Mouse (Mus musculus): ENCODE measurements around the gene Rbm28. TPM values are rescaled to one million over a fixed set of nuclear protein-coding genes. Genes with fewer than 3 reads are reported as not detected.
"Not testable (repeated sequence)": the region's sequence is repeated elsewhere in the genome, so short reads cannot be mapped to it uniquely, and the experiment has no call there.

The Rbm28 gene
- polyA plus RNA-seq, 1 experiment from 2014 or later, result 53.8 TPM

- DNase-seq (ENCODE audit: extremely low spot score, low spot score), result peak; percentile 65
- peaks cover 37% of the 10 kb centered on the region for H3K4me1 ChIP-seq
- H3K9me3 ChIP-seq, result no peaks in the 10 kb centered on the region
- peak within 1 kb of the TSS; percentile 77 for H3K4me3 ChIP-seq
- 1% methylated on average over 72 of the region's 79 CpGs for WGBS
- no peaks in the 10 kb centered on the region for H3K36me3 ChIP-seq (replicated peaks)
- peaks cover 92% of the 10 kb centered on the region for H3K27me3 ChIP-seq (ENCODE audit: poor library complexity, severe bottlenecking)
- H3K27ac ChIP-seq, result peak within 1 kb of the TSS; percentile 85
Measured at GRCm38 (mm10) chr6:29178888-29179658, 14.3 kb upstream of the Rbm28 start, which contains the start of gene Prrt4. Gene Prrt4, minus strand, starts transcription at chr6:29179584.

GRCm38 (mm10) chr6:29177901-29178879 lies 13.4 kb upstream of the Rbm28 start:
- peak; percentile 31 for DNase-seq (ENCODE audit: extremely low spot score, low spot score)
- peaks cover 100% of the 10 kb centered on the region for H3K27me3 ChIP-seq (ENCODE audit: poor library complexity, severe bottlenecking)
- WGBS, result 11% methylated on average over 17 of the region's 17 CpGs
- peak overlapping the region; percentile 85 for H3K27ac ChIP-seq
- H3K4me1 ChIP-seq, result peaks cover 37% of the 10 kb centered on the region
- H3K36me3 ChIP-seq (replicated peaks), result no peaks in the 10 kb centered on the region
- H3K4me3 ChIP-seq, result peak overlapping the region; percentile 77
- H3K9me3 ChIP-seq, result no peaks in the 10 kb centered on the region

GRCm38 (mm10) chr6:29175113-29175512 lies 10.3 kb upstream of the Rbm28 start:
- Histone ChIP-seq H3K27me3 (ENCODE audit: poor library complexity, severe bottlenecking) (peaks cover 99% of the 10 kb centered on the region), H3K4me1 (peaks cover 53% of the 10 kb centered on the region), H3K27ac (no peak overlapping the region), H3K4me3 (no peak overlapping the region), H3K36me3 (replicated peaks) (no peaks in the 10 kb centered on the region), H3K9me3 (no peaks in the 10 kb centered on the region)
- WGBS, result 80% methylated on average over 3 of the region's 3 CpGs
- DNase-seq (ENCODE audit: extremely low spot score, low spot score), result peak; percentile 14

GRCm38 (mm10) chr6:29174368-29174767 lies 9.6 kb upstream of the Rbm28 start:
- H3K4me1 ChIP-seq, result peaks cover 55% of the 10 kb centered on the region
- peaks cover 99% of the 10 kb centered on the region for H3K27me3 ChIP-seq (ENCODE audit: poor library complexity, severe bottlenecking)
- no peak overlapping the region for H3K4me3 ChIP-seq
- H3K36me3 ChIP-seq (replicated peaks), result no peaks in the 10 kb centered on the region
- peak; percentile 14 for DNase-seq (ENCODE audit: extremely low spot score, low spot score)
- no peaks in the 10 kb centered on the region for H3K9me3 ChIP-seq
- WGBS, result 27% methylated on average over 7 of the region's 7 CpGs
- H3K27ac ChIP-seq, result no peak overlapping the region

- H3K9me3 ChIP-seq, result no peaks in the 10 kb centered on the region
- WGBS, result 0% methylated on average over 40 of the region's 40 CpGs
- H3K4me3 ChIP-seq, result peak overlapping the region; percentile 65
- DNase-seq (ENCODE audit: extremely low spot score, low spot score), result peak; percentile 92
- H3K27ac ChIP-seq, result peak overlapping the region; percentile 87
- H3K27me3 ChIP-seq (ENCODE audit: poor library complexity, severe bottlenecking), result peaks cover 99% of the 10 kb centered on the region
- H3K36me3 ChIP-seq (replicated peaks), result no peaks in the 10 kb centered on the region
- peaks cover 30% of the 10 kb centered on the region for H3K4me1 ChIP-seq
Measured at GRCm38 (mm10) chr6:29170952-29171388, 6.2 kb upstream of the Rbm28 start.

GRCm38 (mm10) chr6:29170063-29170921 lies 5.5 kb upstream of the Rbm28 start:
- peak; percentile 56 for DNase-seq (ENCODE audit: extremely low spot score, low spot score)
- H3K36me3 ChIP-seq (replicated peaks), result no peaks in the 10 kb centered on the region
- peaks cover 95% of the 10 kb centered on the region for H3K27me3 ChIP-seq (ENCODE audit: poor library complexity, severe bottlenecking)
- peak overlapping the region; percentile 65 for H3K4me3 ChIP-seq
- H3K4me1 ChIP-seq, result peaks cover 30% of the 10 kb centered on the region
- H3K27ac ChIP-seq, result peak overlapping the region; percentile 87
- no peaks in the 10 kb centered on the region for H3K9me3 ChIP-seq
- WGBS, result under 1% methylated on average over 63 of the region's 63 CpGs

- peaks cover 89% of the 10 kb centered on the region for H3K27me3 ChIP-seq (ENCODE audit: poor library complexity, severe bottlenecking)
Measured at GRCm38 (mm10) chr6:29169675-29170062, 4.9 kb upstream of the Rbm28 start.

GRCm38 (mm10) chr6:29168871-29169270 lies 4.1 kb upstream of the Rbm28 start:
- Histone ChIP-seq H3K4me3 (no peak overlapping the region), H3K27me3 (ENCODE audit: poor library complexity, severe bottlenecking) (peaks cover 81% of the 10 kb centered on the region), H3K9me3 (no peaks in the 10 kb centered on the region), H3K27ac (no peak overlapping the region), H3K4me1 (peaks cover 27% of the 10 kb centered on the region), H3K36me3 (replicated peaks) (no peaks in the 10 kb centered on the region)
- DNase-seq (ENCODE audit: extremely low spot score, low spot score), result no peak
- WGBS, result 63% methylated on average over 2 of the region's 2 CpGs

More at GRCm38 (mm10) chr6:29169675-29170062, 4.9 kb upstream of the Rbm28 start:
- WGBS, result 4% methylated on average over 12 of the region's 12 CpGs
- Histone ChIP-seq H3K9me3 (no peaks in the 10 kb centered on the region), H3K27ac (peak overlapping the region; percentile 87; the same call in 1 of the 2 replicates), H3K36me3 (replicated peaks) (no peaks in the 10 kb centered on the region), H3K4me1 (peaks cover 31% of the 10 kb centered on the region), H3K4me3 (peak overlapping the region; percentile 65)
- peak; percentile 37 for DNase-seq (ENCODE audit: extremely low spot score, low spot score)

GRCm38 (mm10) chr6:29166196-29166595 lies 1.4 kb upstream of the Rbm28 start:
- 8% methylated on average over 1 of the region's 1 CpGs for WGBS
- Histone ChIP-seq H3K27me3 (ENCODE audit: poor library complexity, severe bottlenecking) (peaks cover 55% of the 10 kb centered on the region), H3K36me3 (replicated peaks) (no peaks in the 10 kb centered on the region), H3K4me1 (peaks cover 32% of the 10 kb centered on the region), H3K4me3 (no peak overlapping the region), H3K27ac (no peak overlapping the region), H3K9me3 (no peaks in the 10 kb centered on the region)
- DNase-seq (ENCODE audit: extremely low spot score, low spot score), result no peak

- not testable (repeated sequence) for H3K27me3 ChIP-seq (ENCODE audit: poor library complexity, severe bottlenecking); H3K27ac ChIP-seq; H3K9me3 ChIP-seq; H3K4me3 ChIP-seq; DNase-seq (ENCODE audit: extremely low spot score, low spot score)
- 94% methylated on average over 5 of the region's 5 CpGs for WGBS
- Histone ChIP-seq H3K4me1 (peaks cover 16% of the 10 kb centered on the region), H3K36me3 (replicated peaks) (peaks cover 40% of the 10 kb centered on the region)
Measured at GRCm38 (mm10) chr6:29161291-29161690, 3.5 kb downstream of the Rbm28 start.

- Histone ChIP-seq H3K36me3 (replicated peaks) (peaks cover 45% of the 10 kb centered on the region), H3K4me1 (peaks cover 16% of the 10 kb centered on the region), H3K27me3 (ENCODE audit: poor library complexity, severe bottlenecking) (0 out of 2 replicates have a peak, but pooled peaks cover under 1% of the 10 kb centered on the region), H3K27ac (no peak overlapping the region), H3K4me3 (no peak overlapping the region), H3K9me3 (no peaks in the 10 kb centered on the region)
- 94% methylated on average over 2 of the region's 2 CpGs for WGBS
- DNase-seq (ENCODE audit: extremely low spot score, low spot score), result no peak
Measured at GRCm38 (mm10) chr6:29160786-29161185, 4.0 kb downstream of the Rbm28 start.

- Histone ChIP-seq H3K27me3 (ENCODE audit: poor library complexity, severe bottlenecking) (no peaks in the 10 kb centered on the region), H3K4me3 (no peak overlapping the region), H3K4me1 (no peaks in the 10 kb centered on the region), H3K36me3 (replicated peaks) (peaks cover 89% of the 10 kb centered on the region), H3K9me3 (no peaks in the 10 kb centered on the region), H3K27ac (no peak overlapping the region)
- no peak for DNase-seq (ENCODE audit: extremely low spot score, low spot score)
- 93% methylated on average over 5 of the region's 5 CpGs for WGBS
Measured at GRCm38 (mm10) chr6:29156326-29156725, 8.5 kb downstream of the Rbm28 start.
